Mouse (Mus musculus): ENCODE results near the gene Sync.

Sync gene

DNA sequence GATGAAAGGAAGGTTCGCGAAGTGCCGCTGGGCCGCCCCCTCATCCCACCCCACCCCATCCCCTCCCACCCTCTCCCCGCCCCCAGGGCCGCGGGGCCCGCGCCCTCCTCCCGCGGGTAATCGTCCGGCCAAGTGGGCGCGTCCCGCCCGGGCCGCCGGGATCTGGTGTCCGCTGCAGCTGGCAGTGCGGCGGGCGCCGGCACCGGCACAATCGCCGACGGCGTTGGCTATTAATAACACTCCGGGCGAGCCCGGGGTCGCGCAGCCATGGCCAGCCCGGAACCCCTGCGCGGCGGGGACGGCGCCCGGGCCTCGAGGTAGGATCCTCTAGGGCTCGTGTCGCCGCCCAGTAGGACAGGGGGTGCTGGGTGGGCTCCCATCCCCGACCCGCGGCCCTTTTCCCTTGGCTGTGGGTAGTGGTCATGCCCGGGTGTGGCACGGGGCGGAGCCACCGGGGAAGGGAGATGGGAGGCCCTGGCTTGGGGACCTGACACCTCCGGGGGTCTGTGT lies at the start of gene Sync:
Gene Sync (plus strand): TSS at position 146 of the 510 bp plus-strand sequence.
- in situ Hi-C loops (cut with MboI), result no loop called here

GRCm38 (mm10) chr4:129237843-129238441 lies 49.5 kb upstream of the Sync start:
- in situ Hi-C loops (cut with MboI), result no loop called here

- in situ Hi-C loops (cut with MboI), result no loop called here
Measured at GRCm38 (mm10) chr4:129238579-129239016, 48.8 kb upstream of the Sync start.

DNA sequence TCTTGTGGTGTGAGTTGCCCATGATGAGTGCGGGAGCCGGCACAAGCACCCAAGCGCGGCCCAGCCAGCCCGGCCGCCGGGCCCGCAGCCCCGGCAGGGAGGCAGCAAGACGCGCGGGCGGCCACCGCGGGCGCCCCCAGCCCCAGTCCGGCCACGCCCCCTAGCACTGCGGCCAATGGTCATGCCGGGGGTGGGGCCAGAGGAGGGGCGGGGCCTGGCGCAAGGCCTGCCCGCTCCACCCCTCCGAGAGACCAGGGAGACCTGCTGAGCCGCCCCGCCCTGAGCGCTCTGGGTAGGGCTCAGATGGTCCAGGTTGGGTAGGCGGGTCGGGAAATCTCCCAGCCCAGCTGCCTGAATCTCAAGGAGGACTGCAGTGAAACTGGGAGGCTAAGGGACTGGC lies 48.3 kb upstream of the Sync start:
- in situ Hi-C loops (cut with MboI), result no loop called here

DNA sequence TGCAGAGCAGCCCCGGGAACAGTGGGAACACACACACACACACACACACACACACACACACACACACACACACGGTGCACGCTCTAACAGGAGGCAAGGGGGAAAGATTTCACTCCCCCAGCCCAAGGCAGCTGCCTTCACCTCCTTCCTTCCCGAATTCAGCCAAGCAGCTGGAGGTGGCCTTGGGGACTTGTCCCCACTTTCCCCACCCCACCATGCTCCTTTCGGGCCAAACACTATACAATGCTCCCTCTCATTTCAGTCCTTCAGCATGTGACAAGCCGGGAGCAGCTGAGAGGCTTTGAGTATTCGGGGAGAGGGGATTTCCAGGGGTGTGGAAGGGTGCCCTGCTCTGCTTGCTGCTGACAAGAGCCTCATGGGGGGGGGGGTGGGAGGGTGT lies 45.5 kb upstream of the Sync start:
- in situ Hi-C loops (cut with MboI), result no loop called here

- in situ Hi-C loops (cut with MboI), result no loop called here
Measured at GRCm38 (mm10) chr4:129242327-129242726, 45.1 kb upstream of the Sync start.

DNA sequence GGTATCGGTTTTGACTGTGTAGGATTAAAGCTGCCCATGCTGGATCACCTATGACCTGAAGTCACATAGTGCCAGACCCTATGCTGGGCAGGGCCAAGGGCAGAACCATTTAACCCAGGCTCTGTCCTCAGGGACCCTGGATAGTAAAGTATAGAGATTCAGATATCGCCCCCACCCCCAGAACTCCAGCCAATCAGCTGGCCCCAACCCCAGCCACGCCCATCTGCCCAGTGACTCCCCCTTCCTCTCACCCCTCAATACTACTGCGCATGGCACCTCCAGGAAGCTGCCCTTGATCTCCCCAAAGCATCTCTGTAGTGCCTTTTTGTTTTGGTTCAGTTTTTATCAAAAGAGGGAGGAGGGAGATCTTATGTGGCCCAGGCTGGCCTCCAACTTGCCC lies 44.7 kb upstream of the Sync start:
- in situ Hi-C loops (cut with MboI), result no loop called here

DNA sequence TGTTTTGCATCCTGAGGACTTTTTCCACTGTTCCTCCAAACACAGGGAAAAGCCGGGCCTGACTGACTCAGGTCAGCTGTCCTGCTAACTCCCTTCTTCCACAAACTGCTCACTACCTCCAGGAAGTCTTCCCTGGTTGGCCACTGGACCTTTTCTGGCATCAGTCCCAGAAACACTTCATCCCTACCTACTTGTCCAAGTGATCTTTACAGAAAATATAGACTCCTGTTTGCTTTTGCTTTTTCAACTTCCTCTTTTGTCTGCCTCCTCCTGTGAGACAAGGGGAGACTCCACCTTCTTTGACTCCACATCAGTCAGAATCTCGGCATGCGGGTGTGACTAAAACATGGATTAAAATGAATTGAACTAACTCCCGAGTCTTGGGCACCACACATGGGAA lies 42.6 kb upstream of the Sync start:
- in situ Hi-C loops (cut with MboI), result no loop called here

GRCm38 (mm10) chr4:129246360-129247301 lies 40.8 kb upstream of the Sync start:
- in situ Hi-C loops (cut with MboI), result no loop called here

- in situ Hi-C loops (cut with MboI), result no loop called here
Measured at GRCm38 (mm10) chr4:129247381-129248242, 39.8 kb upstream of the Sync start.

- in situ Hi-C loops (cut with MboI), result no loop called here
Measured at GRCm38 (mm10) chr4:129248243-129248767, 39.1 kb upstream of the Sync start.

DNA sequence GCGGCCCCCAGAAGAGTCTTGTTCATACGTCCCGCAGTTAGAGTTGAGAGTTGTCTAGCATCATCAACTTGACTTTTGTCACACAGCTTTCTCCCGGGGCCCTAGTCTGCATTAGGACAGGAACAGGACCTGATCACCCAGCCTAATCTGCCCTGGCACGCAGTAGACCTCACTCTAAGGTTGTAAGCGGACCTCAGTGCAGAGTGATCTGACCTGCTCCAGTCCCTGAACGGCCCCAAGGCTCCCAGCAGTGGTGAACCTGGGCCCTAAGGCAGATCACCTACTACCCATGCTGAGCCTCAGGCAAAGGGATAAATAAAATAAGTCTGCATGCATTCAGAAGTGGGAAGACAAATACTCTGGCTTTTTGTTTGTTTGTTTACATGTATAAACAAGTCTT lies 38.1 kb upstream of the Sync start:
- in situ Hi-C loops (cut with MboI), result no loop called here

DNA sequence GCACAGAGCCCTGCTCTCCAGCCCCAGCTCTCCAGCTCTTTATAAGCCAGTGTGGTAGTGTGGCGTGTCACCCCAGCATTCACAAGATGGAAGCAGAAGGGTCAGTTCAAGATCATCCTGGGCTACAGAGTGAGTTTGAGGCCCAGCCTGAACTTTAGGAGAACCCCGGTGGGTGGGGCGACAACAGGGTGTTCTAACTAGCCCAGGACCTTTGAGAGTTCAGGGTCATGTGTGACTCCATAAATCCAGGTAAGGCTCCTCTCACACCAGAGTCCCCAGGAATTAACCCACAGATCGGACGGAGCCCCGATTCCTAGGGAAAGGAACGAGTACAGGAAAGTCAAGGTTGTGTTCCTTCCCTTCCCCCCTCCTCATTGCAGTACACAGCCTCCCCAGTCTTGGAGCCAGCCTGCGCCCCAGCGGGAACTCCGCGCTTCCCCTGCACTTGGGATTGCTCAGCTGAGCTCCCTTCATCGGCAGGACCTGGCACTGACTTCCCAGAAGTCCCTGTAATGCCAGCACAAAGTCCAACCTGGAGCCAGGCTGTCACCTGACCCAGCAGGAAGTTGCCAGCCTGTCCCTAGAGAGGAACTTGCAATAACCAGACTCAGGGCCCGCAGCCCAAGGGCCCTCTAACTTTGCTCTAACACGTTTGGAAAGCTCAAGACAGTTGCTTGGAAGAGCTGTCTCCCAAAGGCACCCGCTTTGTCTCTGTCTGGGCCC lies 36.5 kb upstream of the Sync start:
- in situ Hi-C loops (cut with MboI), result no loop called here

- in situ Hi-C loops (cut with MboI), result no loop called here
Measured at GRCm38 (mm10) chr4:129251482-129252125, 35.8 kb upstream of the Sync start.

GRCm38 (mm10) chr4:129252492-129252891 lies 34.9 kb upstream of the Sync start:
- in situ Hi-C loops (cut with MboI), result no loop called here

DNA sequence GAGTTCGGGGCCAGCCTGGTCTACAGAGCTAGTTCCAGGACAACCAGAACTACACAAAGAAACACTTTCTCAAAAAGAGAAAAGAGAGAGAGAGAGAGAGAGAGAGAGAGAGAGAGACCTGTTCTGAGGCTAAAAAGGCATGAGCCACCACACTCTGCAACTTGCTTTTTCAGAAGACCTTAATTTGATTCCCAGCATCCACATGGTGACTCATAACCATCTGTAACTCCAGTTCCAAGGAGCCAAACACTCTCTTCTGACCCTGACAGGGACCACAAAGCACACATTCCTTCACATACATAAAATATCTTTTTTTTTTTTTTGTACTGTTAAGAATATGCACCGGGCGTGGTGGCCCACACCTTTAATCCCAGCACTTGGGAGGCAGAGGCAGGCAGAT lies 32.8 kb upstream of the Sync start:
- in situ Hi-C loops (cut with MboI), result no loop called here

DNA sequence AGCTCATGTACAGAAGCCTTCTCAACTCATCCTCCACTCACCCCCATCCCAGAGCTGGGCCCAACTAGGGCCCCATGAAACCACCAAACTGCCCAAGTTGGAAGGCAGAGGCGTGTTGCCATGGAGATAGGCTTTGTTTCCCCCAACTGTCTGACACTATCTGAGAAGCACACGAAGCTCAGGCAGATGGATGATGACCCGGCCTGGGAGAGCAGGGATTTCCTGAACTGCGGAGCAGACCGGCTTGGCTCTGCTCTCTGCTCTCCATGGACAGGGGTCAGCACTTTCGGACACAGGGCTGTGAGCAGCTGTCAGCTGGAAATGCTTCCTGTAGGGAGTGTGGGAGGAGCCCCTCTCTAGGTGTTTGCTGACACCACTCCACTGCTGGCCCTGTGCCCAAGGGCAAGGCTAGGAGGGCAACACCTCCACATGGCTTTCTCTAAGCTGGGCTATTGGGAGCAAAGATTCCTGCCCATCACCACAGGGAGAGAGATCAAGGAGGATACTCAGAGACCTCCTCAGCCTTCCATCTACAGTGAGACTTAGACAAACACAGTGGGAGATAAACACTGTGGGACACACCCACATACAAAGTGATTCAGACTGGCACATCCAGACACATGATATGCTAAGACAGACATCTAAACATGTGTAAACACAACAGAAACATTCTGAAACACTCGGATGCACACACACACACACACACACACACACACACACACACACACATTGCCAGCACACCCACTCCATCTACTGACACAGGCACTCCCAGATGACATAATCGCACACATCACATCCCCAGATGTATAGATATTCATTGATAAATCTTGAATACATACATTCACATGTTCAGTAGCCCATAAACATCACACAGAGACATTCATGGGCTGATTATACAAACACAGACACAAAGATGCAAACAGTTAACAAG lies 30.7 kb upstream of the Sync start:
- in situ Hi-C loops (cut with MboI), result no loop called here

DNA sequence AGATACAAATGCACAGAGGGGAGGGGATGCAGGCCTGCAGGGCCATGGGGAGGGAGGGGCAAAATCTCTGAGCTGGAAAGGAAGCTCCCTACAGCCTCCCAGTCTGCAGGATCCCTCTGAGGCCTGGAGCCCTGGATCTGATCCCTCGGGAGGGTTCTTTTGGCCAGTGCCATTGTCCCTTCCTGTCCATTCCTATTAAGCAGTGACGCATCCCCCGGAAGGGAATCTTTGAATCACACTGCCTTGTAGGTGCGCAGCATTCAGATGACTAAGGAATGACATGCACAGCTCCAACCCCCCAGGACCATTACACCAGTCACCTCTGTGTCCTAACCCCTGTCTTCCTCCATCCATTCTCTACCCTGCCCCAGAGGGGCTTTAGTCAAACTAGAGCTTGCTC lies 28.3 kb upstream of the Sync start:
- in situ Hi-C loops (cut with MboI), result no loop called here

DNA sequence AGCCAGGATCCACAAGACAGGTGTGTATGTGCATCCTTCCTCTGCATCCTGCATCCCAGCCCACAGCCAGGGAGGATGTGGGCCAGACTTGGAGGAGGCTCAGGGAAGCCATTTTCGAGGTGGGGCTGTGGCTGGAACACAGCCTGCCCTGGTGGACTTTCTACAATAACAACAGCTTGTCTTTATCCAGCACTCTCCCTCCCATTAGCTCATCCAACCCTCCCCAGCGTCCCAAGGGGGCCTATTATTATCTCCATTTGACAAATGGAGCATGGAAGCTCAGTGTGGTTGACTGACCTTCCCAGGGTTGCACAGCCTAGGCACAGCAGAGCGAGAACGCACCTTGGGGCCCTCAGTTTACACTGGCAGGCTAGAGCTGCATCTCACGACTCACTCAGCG lies 26.7 kb upstream of the Sync start:
- in situ Hi-C loops (cut with MboI), result no loop called here

- in situ Hi-C loops (cut with MboI), result no loop called here
Measured at GRCm38 (mm10) chr4:129261196-129261595, 26.2 kb upstream of the Sync start, which contains the start of gene C77080. C77080 (minus strand) TSS chr4:129261404.
